Mouse (Mus musculus): ENCODE results near the gene Jph4.

DNA sequence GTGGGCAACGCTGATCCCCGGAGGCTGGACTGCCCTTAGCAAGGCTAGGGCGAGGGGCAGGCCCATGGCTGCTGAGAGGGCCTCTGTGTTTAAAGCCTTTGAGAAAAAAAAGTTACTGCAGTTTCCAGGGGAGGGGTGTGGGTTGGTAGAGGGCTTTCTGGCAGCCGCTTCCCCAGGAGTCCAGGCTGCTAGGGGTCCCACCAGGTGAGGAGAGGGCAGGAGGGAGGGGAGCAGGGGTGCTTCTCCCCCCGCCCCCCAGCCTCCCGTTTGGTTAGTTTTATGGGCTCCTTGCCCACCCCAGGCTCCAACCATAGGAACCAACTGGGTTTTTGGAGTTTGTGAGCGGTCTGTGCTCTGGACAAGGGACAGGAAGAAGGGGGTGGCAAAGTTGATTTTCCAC is 54.9 kb downstream of the Jph4 start:
- TF ChIP-seq CTCF (IDR thresholded peaks at IDR 0.05): no peak
- no peak for TF ChIP-seq EP300 (IDR thresholded peaks at IDR 0.05; ENCODE audit: insufficient read depth, low read depth, low read length)
- TF ChIP-seq POLR2A (IDR thresholded peaks at IDR 0.05; ENCODE audit: insufficient read depth, low read depth, low read length): no peak
